Mouse (Mus musculus): ENCODE results near the gene Rgl3. TPM values are rescaled to one million over a fixed set of nuclear protein-coding genes. Genes with fewer than 3 reads are reported as not detected.

Gene Rgl3
- total RNA-seq (2021): under 1 TPM; 0.28 to 0.42 TPM
- long read RNA-seq, experiment 1: 0 reads
- long read RNA-seq, experiment 2: 0 reads

- intact Hi-C loops (cut with DNase I): no loop called here
- DNase-seq: peak; percentile 31 to 37
These were observed at the start of gene Rgl3 for GRCm38 (mm10) chr9:21989230-21990110. Gene Rgl3, minus strand, starts transcription at chr9:21989446.

GRCm38 (mm10) chr9:22037826-22038225 is 48.6 kb upstream of the Rgl3 start:
- DNase-seq: no peak
- intact Hi-C loops (cut with DNase I): no loop called here

GRCm38 (mm10) chr9:22035300-22036044 is 46.2 kb upstream of the Rgl3 start:
- intact Hi-C loops (cut with DNase I): no loop called here
- DNase-seq: no peak

GRCm38 (mm10) chr9:22030386-22030785 is 41.1 kb upstream of the Rgl3 start:
- DNase-seq: no peak
- intact Hi-C loops (cut with DNase I): no loop called here

- DNase-seq: no peak
- intact Hi-C loops (cut with DNase I): no loop called here
These were observed 39.2 kb upstream of the Rgl3 start for GRCm38 (mm10) chr9:22028467-22028866.

GRCm38 (mm10) chr9:22024592-22024991 is 35.3 kb upstream of the Rgl3 start:
- intact Hi-C loops (cut with DNase I): no loop called here
- no peak for DNase-seq

- no peak for DNase-seq
- intact Hi-C loops (cut with DNase I): no loop called here
These were observed 28.1 kb upstream of the Rgl3 start for GRCm38 (mm10) chr9:22017208-22017825.

GRCm38 (mm10) chr9:22016245-22016644 is 27.0 kb upstream of the Rgl3 start:
- no peak for DNase-seq
- intact Hi-C loops (cut with DNase I): no loop called here

GRCm38 (mm10) chr9:22012731-22013130 is 23.5 kb upstream of the Rgl3 start:
- intact Hi-C loops (cut with DNase I): no loop called here
- no peak for DNase-seq

- no peak for DNase-seq
- intact Hi-C loops (cut with DNase I): no loop called here
These were observed 21.8 kb upstream of the Rgl3 start for GRCm38 (mm10) chr9:22011055-22011454.

GRCm38 (mm10) chr9:22004546-22004945 is 15.3 kb upstream of the Rgl3 start:
- DNase-seq: no peak
- intact Hi-C loops (cut with DNase I): no loop called here

- intact Hi-C loops (cut with DNase I): no loop called here
- DNase-seq: no peak
These were observed 13.9 kb upstream of the Rgl3 start for GRCm38 (mm10) chr9:22003163-22003554.

- peak; percentile 96 to 99 for DNase-seq
- intact Hi-C loops (cut with DNase I): no loop called here
These were observed 13.2 kb upstream of the Rgl3 start, which contains the start of the genes Ccdc151 and Prkcsh for GRCm38 (mm10) chr9:22002194-22003162. Gene Ccdc151, minus strand, starts transcription at chr9:22002634. Gene Prkcsh, plus strand, starts transcription at chr9:22002806.

- no peak for DNase-seq
- intact Hi-C loops (cut with DNase I): no loop called here
These were observed 12.4 kb upstream of the Rgl3 start for GRCm38 (mm10) chr9:22001633-22002032.

GRCm38 (mm10) chr9:22000296-22000695 is 11.1 kb upstream of the Rgl3 start:
- intact Hi-C loops (cut with DNase I): no loop called here
- DNase-seq: no peak

GRCm38 (mm10) chr9:21996178-21996867 is 7.1 kb upstream of the Rgl3 start:
- intact Hi-C loops (cut with DNase I): no loop called here
- DNase-seq: no peak

- no peak for DNase-seq
- intact Hi-C loops (cut with DNase I): no loop called here
These were observed 3.0 kb upstream of the Rgl3 start for GRCm38 (mm10) chr9:21992227-21992626.

- intact Hi-C loops (cut with DNase I): no loop called here
- DNase-seq: no peak
These were observed 685 bp downstream of the Rgl3 start for GRCm38 (mm10) chr9:21988421-21989101.

Data from gastrocnemius, postnatal 36 days (tissue).